Mouse (Mus musculus) limb, embryonic 11.5 days (tissue): Measurements from ENCODE around the gene Mtcl1. TPM values are rescaled to one million over a fixed set of nuclear protein-coding genes. Genes with fewer than 3 reads are reported as not detected.

ENCODE experiments used
- ATAC-seq: fragments of 200-750 bp; cut with Nextera tagmentation; 2 replicates; pipeline ENCODE4 v1.8.0; 2017; ENCODE audit warnings: low read depth; ENCODE audit not compliant: insufficient number of reproducible peaks, low FRiP score, low TSS enrichment
- DNase-seq: peaks from one replicate; pipeline ENCODE4 v3.0.0-alpha.2; 2015; ENCODE audit warnings: low spot score
- H3K27ac ChIP-seq: fragments of 300-500 bp; sonication (generic); replicated peaks from 2 replicates; pipeline ENCODE4 v1.5.1; 2014; ENCODE audit warnings: low read depth, mild to moderate bottlenecking, low read length
- H3K27me3 ChIP-seq: fragments of 300-500 bp; sonication (generic); 2 replicates; pipeline ENCODE4 v1.6.1; 2014; ENCODE audit warnings: mild to moderate bottlenecking, low read length, mixed read lengths; ENCODE audit not compliant: control insufficient read depth, insufficient read depth
- H3K36me3 ChIP-seq: fragments of 300-500 bp; sonication (generic); 2 replicates; pipeline ENCODE4 v1.6.1; 2014; ENCODE audit warnings: mild to moderate bottlenecking, low read length, moderate library complexity, mixed read lengths; ENCODE audit not compliant: control insufficient read depth, insufficient read depth
- H3K4me1 ChIP-seq: fragments of 300-500 bp; sonication (generic); 2 replicates; pipeline ENCODE4 v1.6.1; 2014; ENCODE audit warnings: low read length, mixed read lengths; ENCODE audit not compliant: control insufficient read depth, insufficient read depth
- H3K4me2 ChIP-seq: fragments of 300-500 bp; sonication (generic); 2 replicates; pipeline ENCODE4 v1.6.1; 2014; ENCODE audit warnings: low read depth, mild to moderate bottlenecking, moderate library complexity; ENCODE audit not compliant: severe bottlenecking
- H3K4me3 ChIP-seq: fragments of 300-500 bp; sonication (generic); 2 replicates; pipeline ENCODE4 v1.5.1; 2014; ENCODE audit warnings: low read depth, low read length
- H3K9ac ChIP-seq: fragments of 300-500 bp; sonication (generic); 2 replicates; pipeline ENCODE4 v1.6.1; 2014; ENCODE audit warnings: mild to moderate bottlenecking, low read length
- H3K9me3 ChIP-seq: fragments of 300-500 bp; sonication (generic); 2 replicates; pipeline ENCODE4 v1.6.1; 2016; ENCODE audit warnings: low read length; ENCODE audit not compliant: control insufficient read depth
- WGBS: fragments of 180-500 bp; shearing (Covaris S2); extraction: QIAGEN DNeasy Blood & Tissue Kit; methylation state at CpG from one replicate; pipeline ENCODE4 v1.1.7; 2014; 5-methylcytosine and 5-hydroxymethylcytosine counted together
- polyA plus RNA-seq: library from polyadenylated mRNA; unstranded; fragments of >200 nt; fragmentation: Nextera tagmentation; extraction: Ambion mirVana; gene quantifications from 2 replicates; pipeline ENCODE4 v1.2.1, GENCODE M21; 2014

Mtcl1 gene
- polyA plus RNA-seq, 1 experiment from 2014 or later: 5.7 TPM

DNA sequence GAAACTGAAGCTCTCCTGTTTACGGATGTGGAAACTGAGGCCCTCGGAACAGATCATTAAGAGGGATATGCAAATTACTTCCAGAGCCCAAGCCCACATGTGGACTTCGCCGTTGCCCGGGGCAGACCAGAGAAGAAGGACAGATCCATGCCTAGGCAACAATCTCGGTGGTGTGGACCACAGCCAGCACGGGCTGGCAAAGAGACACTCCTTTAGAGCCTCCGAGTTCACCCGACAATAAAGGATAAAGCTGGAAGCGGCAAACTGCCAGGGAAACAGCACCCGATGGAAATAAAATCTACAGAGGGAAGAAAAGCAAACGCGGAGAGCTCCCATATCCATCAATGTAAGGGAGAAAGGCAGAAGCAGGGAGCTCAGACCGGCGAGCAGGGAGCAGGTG, 103.9 kb downstream of the Mtcl1 start:
- Histone ChIP-seq H3K27me3 (no peaks in the 10 kb centered on the region), H3K9ac (no peak overlapping the region), H3K9me3 (no peaks in the 10 kb centered on the region), H3K4me1 (no peaks in the 10 kb centered on the region), H3K27ac (no peak overlapping the region), H3K36me3 (no peaks in the 10 kb centered on the region; the same call in 1 of the 2 replicates), H3K4me3 (no peak overlapping the region), H3K4me2 (no peak overlapping the region)
- ATAC-seq (no peak), DNase-seq (no peak)
- 88% methylated on average over 15 of the region's 15 CpGs for WGBS

DNA sequence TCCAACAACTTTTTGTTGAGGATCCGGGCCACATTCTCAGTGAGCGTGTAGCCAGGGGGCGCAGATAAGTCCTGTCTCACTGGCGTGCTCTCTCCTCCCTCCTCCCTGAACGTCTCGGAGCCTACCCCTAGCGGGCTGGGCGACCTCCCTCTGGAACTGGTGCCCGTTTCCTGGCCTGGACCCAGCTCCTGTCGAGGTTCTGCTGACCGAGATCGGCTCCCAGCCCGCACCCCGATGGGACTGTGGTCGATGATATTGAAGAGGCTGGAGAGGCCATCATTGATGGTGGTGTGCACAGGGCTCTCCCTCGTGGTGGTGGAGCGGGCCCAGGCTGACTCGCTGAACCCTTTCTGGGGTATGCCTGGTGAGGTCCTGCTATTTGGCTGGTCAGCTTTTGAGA, 106.6 kb downstream of the Mtcl1 start:
- Histone ChIP-seq H3K4me2 (no peak overlapping the region), H3K4me1 (no peaks in the 10 kb centered on the region), H3K36me3 (no peaks in the 10 kb centered on the region; the same call in 1 of the 2 replicates), H3K9me3 (no peaks in the 10 kb centered on the region), H3K9ac (no peak overlapping the region), H3K27ac (no peak overlapping the region), H3K27me3 (no peaks in the 10 kb centered on the region), H3K4me3 (no peak overlapping the region)
- WGBS: 94% methylated on average over 18 of the region's 18 CpGs
- DNase-seq: no peak
- no peak for ATAC-seq

DNA sequence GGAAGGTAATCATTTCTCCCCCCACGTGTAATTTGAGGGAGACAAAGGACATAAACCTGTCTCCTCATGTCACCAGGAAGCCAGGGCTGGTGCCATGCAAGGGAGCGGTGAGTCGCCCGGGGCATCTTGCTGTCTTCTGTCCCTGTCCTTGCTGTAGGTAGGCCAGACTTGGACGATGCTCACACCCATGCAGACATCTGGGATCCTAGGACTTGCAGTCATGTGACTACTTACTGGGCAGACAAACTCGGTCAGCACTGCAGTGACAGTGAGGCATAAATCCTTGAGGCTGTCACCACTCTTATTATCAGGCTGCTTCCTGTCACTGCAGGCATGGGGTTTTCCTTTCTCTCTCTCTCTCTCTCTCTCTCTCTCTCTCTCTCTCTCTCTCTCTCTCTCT, 107.9 kb downstream of the Mtcl1 start:
- ATAC-seq (no peak), DNase-seq (no peak)
- Histone ChIP-seq H3K27me3 (no peaks in the 10 kb centered on the region), H3K4me3 (no peak overlapping the region), H3K36me3 (no peaks in the 10 kb centered on the region; the same call in 1 of the 2 replicates), H3K4me2 (no peak overlapping the region), H3K27ac (no peak overlapping the region), H3K9ac (no peak overlapping the region), H3K4me1 (no peaks in the 10 kb centered on the region), H3K9me3 (no peaks in the 10 kb centered on the region)
- 74% methylated on average over 6 of the region's 6 CpGs for WGBS

DNA sequence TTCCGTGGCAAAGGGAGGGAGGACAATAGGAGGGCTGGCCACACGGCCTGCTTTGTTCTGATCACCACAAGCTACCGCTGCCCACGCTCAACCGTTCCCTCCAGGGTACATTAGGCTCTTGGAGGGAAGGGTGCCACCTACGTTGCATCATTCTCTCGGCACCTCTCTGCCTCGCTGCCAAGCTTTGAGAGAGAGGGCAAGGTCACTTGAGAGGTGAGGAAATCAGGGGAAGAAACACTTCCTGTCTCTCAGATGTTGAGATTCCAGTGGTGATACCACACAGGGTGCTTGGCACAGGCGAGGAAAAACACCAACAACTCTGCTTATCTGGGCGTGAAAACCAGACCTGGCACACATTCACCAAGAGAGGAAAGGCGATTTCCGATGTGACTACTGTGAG, 108.8 kb downstream of the Mtcl1 start:
- no peak for DNase-seq
- H3K4me3 ChIP-seq: no peak overlapping the region
- no peak for ATAC-seq
- H3K36me3 ChIP-seq: no peaks in the 10 kb centered on the region; the same call in 1 of the 2 replicates
- no peaks in the 10 kb centered on the region for H3K9me3 ChIP-seq
- H3K9ac ChIP-seq: no peak overlapping the region
- no peaks in the 10 kb centered on the region for H3K4me1 ChIP-seq
- no peak overlapping the region for H3K4me2 ChIP-seq
- no peak overlapping the region for H3K27ac ChIP-seq
- no peaks in the 10 kb centered on the region for H3K27me3 ChIP-seq
- WGBS: 89% methylated on average over 12 of the region's 12 CpGs

DNA sequence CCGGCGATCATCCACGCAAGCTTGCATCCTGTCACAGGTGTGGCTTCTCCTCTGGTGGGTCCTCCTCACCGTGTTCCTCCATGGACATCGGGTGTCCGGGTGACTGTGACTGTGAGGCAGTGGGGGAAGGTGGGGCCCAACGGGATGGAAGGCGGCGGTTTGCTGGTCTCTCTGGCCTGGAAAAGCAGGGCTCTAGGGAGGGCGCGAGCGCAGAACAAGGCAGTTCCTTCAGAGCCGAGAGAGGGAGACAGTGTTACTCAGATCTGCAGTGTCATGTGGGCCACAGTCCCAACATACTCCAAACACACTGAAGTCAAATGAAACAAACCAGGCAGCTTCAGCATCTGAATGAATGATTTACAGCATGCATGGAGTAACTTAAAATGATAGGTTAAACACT, 111.6 kb downstream of the Mtcl1 start:
- WGBS: 92% methylated on average over 13 of the region's 13 CpGs
- no peak overlapping the region for H3K9ac ChIP-seq
- no peaks in the 10 kb centered on the region for H3K4me1 ChIP-seq
- no peak overlapping the region for H3K27ac ChIP-seq
- H3K36me3 ChIP-seq: no peaks in the 10 kb centered on the region
- ATAC-seq (no peak), DNase-seq (no peak)
- H3K4me3 ChIP-seq: no peak overlapping the region
- no peaks in the 10 kb centered on the region for H3K27me3 ChIP-seq
- no peaks in the 10 kb centered on the region for H3K9me3 ChIP-seq
- no peak overlapping the region for H3K4me2 ChIP-seq

DNA sequence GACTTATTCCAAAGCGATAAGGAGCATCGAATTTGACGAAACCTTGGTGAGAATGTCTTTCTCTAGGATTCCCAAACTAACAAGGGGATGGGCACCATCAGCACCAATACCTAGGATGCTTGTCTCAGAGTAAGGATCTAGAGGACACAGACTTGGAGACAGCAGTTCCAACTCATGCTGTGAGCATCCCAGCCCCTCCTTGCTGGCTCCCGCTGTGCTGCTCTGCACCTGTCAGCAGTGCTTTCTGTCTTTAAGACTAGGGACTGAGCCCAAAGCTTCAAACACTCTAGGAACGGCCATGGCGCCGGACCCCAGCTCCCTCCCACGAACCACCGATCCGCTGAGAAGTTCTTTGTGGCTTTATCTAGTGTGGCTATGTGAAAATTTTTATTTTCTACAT, 114.0 kb downstream of the Mtcl1 start:
- 92% methylated on average over 10 of the region's 10 CpGs for WGBS
- Histone ChIP-seq H3K9ac (no peak overlapping the region), H3K4me3 (no peak overlapping the region), H3K27ac (no peak overlapping the region), H3K27me3 (no peaks in the 10 kb centered on the region), H3K4me1 (no peaks in the 10 kb centered on the region), H3K4me2 (no peak overlapping the region), H3K9me3 (no peaks in the 10 kb centered on the region), H3K36me3 (no peaks in the 10 kb centered on the region)
- ATAC-seq: no peak
- DNase-seq: no peak

DNA sequence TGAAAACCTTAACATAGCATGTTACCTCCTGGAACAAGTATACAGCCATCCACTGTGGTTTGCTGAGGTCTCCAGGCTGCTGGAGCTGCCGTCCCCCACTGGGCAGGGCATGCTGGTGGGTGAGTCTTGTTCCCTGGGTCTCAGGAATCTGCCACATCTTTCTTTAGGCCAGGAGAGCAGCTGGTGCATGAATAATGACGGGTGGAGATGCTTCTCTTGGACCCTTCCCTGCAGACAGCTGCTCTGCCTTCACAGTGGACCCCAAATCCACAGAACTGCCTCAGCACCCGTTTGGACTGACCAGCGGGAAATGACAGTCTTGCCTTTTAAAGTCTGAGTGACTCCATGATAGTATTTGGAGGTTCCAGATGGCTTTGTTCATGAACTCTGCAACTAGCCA, 114.7 kb downstream of the Mtcl1 start:
- H3K27ac ChIP-seq: no peak overlapping the region
- no peak overlapping the region for H3K4me3 ChIP-seq
- 69% methylated on average over 4 of the region's 4 CpGs for WGBS
- H3K9me3 ChIP-seq: no peaks in the 10 kb centered on the region
- H3K27me3 ChIP-seq: no peaks in the 10 kb centered on the region
- H3K9ac ChIP-seq: no peak overlapping the region
- DNase-seq: no peak
- no peak overlapping the region for H3K4me2 ChIP-seq
- H3K36me3 ChIP-seq: no peaks in the 10 kb centered on the region
- ATAC-seq: no peak
- no peaks in the 10 kb centered on the region for H3K4me1 ChIP-seq

DNA sequence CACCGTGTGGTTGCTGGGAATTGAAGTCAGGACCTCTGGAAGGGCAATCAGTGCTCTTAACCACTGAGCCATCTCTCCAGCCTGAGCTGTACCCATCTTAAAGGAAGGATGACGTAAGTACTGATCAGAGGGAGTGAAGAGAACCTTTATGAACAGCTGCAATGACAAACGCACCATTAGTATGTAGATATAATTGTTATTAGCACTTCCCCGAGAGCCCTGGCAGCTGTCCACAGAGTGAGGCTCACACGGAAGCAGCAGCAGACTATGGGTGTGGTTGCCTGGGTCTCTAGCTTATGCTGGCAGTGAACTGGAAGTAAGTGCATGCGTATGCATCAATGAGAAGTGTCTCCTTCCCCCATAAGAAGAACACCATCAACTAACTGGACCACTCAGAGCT, 118.3 kb downstream of the Mtcl1 start:
- WGBS: 77% methylated on average over 6 of the region's 6 CpGs
- Histone ChIP-seq H3K27ac (no peak overlapping the region), H3K36me3 (no peaks in the 10 kb centered on the region), H3K9ac (no peak overlapping the region), H3K4me2 (no peak overlapping the region), H3K27me3 (no peaks in the 10 kb centered on the region), H3K4me1 (no peaks in the 10 kb centered on the region), H3K4me3 (no peak overlapping the region), H3K9me3 (no peaks in the 10 kb centered on the region)
- ATAC-seq: no peak
- no peak for DNase-seq

DNA sequence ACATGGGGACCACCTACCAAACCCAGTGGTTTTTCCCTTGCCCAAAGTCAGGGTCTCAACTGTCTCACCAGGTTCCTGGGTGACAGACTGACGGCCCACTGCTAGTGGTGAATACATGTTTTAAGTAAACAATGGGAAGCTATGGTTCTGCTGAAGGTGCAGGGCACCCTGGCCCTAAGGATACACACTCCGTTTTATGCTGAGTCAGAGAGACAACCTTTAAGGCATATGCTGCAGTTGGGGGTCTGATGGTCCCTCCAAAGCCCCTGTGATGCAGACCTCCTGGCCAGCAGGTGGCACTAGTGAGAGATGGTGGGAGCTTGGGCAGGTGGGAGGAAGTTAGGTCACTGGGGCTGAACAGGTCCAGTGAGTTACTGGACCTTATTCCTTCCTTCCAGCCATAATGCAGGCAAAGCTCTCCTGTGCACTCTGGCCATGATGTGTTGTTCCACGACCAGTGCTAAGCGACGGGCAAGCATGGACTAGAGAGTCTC, 123.0 kb downstream of the Mtcl1 start:
- H3K4me1 ChIP-seq: no peaks in the 10 kb centered on the region
- H3K9ac ChIP-seq: no peak overlapping the region
- 89% methylated on average over 5 of the region's 5 CpGs for WGBS
- H3K27me3 ChIP-seq: no peaks in the 10 kb centered on the region
- H3K4me3 ChIP-seq: no peak overlapping the region
- no peaks in the 10 kb centered on the region for H3K36me3 ChIP-seq
- no peak overlapping the region for H3K4me2 ChIP-seq
- no peak overlapping the region for H3K27ac ChIP-seq
- no peak for ATAC-seq
- no peaks in the 10 kb centered on the region for H3K9me3 ChIP-seq
- no peak for DNase-seq
